Mouse (Mus musculus): ENCODE measurements around the gene Kcnip1. TPM values are rescaled to one million over a fixed set of nuclear protein-coding genes. Genes with fewer than 3 reads are reported as not detected.
A peak's percentile ranks its signal among the peaks of the same experiment; 100 is the strongest.

Kcnip1 gene
- 0.80 TPM in 1 of 2 replicates, not detected in the other for polyA plus RNA-seq (2015; fragmentation: Nextera tagmentation; extraction: Ambion mirVana)

DNA sequence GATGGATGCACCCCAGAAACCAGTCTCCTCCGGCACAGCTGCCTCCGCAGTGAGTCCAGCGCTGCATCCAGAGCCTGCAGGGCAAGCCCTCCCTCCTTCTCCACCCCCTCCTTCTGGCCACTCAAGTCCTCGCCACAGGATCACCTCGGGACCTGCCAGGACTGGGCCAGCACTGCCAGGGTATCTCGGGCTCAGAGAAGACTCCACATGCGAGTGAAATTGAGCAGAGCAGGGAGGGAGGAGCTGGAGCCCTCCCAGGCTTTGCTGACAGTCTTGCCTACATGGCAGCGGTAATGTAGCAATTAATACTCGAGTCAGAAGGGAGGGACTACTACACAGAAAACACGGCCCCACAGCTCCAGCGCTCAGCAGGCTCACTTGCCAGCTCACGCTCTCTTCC, at the start of gene Kcnip1:
Gene Kcnip1 (minus strand): TSS at position 215 of the 400 bp plus-strand sequence.
- Histone ChIP-seq H3K4me3 (no peak within 1 kb of the TSS), H3K27me3 (peaks cover 36% of the 10 kb centered on the region)
- no peak for ATAC-seq (replicated peaks; ENCODE audit: insufficient number of reproducible peaks, insufficient read depth, low FRiP score, low read depth)

GRCm38 (mm10) chr11:34040061-34040460, 47.1 kb upstream of the Kcnip1 start:
- Histone ChIP-seq H3K27ac (no peak overlapping the region), H3K9ac (no peak overlapping the region), H3K27me3 (no peaks in the 10 kb centered on the region), H3K4me1 (replicated peaks) (no peaks in the 10 kb centered on the region), H3K4me2 (no peak overlapping the region), H3K4me3 (no peak overlapping the region), H3K9me3 (replicated peaks) (no peaks in the 10 kb centered on the region), H3K36me3 (no peaks in the 10 kb centered on the region)
- no peak for ATAC-seq (replicated peaks; ENCODE audit: insufficient number of reproducible peaks, insufficient read depth, low FRiP score, low read depth)
- WGBS = 79% methylated on average over 5 of the region's 5 CpGs

More for the DNA sequence above, at the start of gene Kcnip1:
- Histone ChIP-seq H3K4me1 (replicated peaks) (peaks cover 7% of the 10 kb centered on the region; the same call in 1 of the 2 replicates), H3K36me3 (no peaks in the 10 kb centered on the region), H3K9ac (no peak within 1 kb of the TSS), H3K27ac (no peak within 1 kb of the TSS), H3K9me3 (replicated peaks) (no peaks in the 10 kb centered on the region), H3K4me2 (peak within 1 kb of the TSS; percentile 9; the same call in 1 of the 2 replicates)
- WGBS = 16% methylated on average over 12 of the region's 12 CpGs

DNA sequence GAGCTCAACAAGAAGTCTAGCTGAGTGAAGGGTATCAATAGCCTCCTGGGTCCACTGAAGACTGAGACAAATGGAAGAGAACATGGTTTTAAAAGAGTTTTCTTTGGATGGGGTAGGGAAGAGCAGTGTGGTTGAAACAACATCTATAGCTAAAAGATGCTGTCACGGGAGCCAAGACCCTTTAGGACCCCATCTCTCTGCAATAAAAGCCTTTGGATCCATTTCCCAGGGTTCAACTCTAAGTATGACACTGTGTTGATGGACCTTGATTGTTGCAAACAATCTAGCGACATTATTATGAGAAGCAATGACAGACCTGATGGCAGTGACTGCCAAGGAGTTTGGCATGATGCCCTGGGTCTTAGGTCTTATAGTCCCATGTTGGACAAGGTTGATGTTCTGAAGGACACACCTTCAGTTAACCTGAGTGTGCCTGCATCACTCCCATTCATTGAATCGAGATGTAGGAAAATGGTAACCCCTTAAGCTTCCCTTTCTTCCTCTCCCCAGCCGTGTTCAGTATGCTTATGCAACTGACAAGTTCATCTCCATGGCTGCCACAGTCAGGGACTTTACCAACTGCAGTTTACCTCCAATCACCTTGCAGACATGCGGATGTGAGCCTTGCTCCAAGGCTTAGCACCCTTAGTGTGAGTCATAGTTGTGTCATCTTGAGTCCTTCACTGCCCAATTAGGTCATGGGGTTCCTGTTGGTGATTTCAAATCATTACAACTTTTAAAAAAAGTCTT, 43.1 kb upstream of the Kcnip1 start:
- no peaks in the 10 kb centered on the region for H3K27me3 ChIP-seq
- no peaks in the 10 kb centered on the region for H3K4me1 ChIP-seq (replicated peaks)
- H3K4me3 ChIP-seq = no peak overlapping the region
- no peaks in the 10 kb centered on the region for H3K9me3 ChIP-seq (replicated peaks)
- 77% methylated on average over 5 of the region's 5 CpGs for WGBS
- H3K4me2 ChIP-seq = no peak overlapping the region
- no peak overlapping the region for H3K27ac ChIP-seq
- no peaks in the 10 kb centered on the region for H3K36me3 ChIP-seq
- ATAC-seq (replicated peaks; ENCODE audit: insufficient number of reproducible peaks, insufficient read depth, low FRiP score, low read depth) = no peak
- H3K9ac ChIP-seq = no peak overlapping the region

DNA sequence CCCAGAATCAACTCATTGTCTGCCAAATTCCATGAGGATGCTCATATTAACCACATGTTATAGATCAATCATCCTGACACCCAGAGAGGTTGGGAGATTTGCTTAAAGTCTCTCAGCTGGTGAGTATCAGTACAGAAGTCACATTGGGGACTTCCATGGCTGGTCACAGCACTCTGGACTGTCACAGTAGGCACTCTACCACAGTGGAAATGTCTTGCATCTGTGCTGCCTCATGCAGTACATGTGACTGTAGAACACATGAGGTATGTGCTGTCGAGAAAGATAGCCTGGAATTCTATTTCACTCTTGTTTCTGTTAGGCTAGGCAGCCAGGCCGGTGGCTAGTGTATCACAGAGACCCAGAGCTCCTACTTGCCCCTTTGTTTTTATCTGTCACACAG, 41.8 kb upstream of the Kcnip1 start:
- no peak for ATAC-seq (replicated peaks; ENCODE audit: insufficient number of reproducible peaks, insufficient read depth, low FRiP score, low read depth)
- Histone ChIP-seq H3K4me3 (no peak overlapping the region), H3K27me3 (no peaks in the 10 kb centered on the region), H3K9ac (no peak overlapping the region), H3K4me2 (no peak overlapping the region), H3K4me1 (replicated peaks) (no peaks in the 10 kb centered on the region), H3K36me3 (no peaks in the 10 kb centered on the region), H3K9me3 (replicated peaks) (no peaks in the 10 kb centered on the region), H3K27ac (no peak overlapping the region)
- WGBS = 71% methylated on average over 2 of the region's 2 CpGs

- no peak overlapping the region for H3K27ac ChIP-seq
- 80% methylated on average over 5 of the region's 5 CpGs for WGBS
- no peaks in the 10 kb centered on the region for H3K27me3 ChIP-seq
- ATAC-seq (replicated peaks; ENCODE audit: insufficient number of reproducible peaks, insufficient read depth, low FRiP score, low read depth) = no peak
- no peaks in the 10 kb centered on the region for H3K4me1 ChIP-seq (replicated peaks)
- H3K9ac ChIP-seq = no peak overlapping the region
- no peaks in the 10 kb centered on the region for H3K36me3 ChIP-seq
- no peak overlapping the region for H3K4me2 ChIP-seq
- no peak overlapping the region for H3K4me3 ChIP-seq
- H3K9me3 ChIP-seq (replicated peaks) = no peaks in the 10 kb centered on the region
These were observed 41.1 kb upstream of the Kcnip1 start for GRCm38 (mm10) chr11:34034008-34034505.

DNA sequence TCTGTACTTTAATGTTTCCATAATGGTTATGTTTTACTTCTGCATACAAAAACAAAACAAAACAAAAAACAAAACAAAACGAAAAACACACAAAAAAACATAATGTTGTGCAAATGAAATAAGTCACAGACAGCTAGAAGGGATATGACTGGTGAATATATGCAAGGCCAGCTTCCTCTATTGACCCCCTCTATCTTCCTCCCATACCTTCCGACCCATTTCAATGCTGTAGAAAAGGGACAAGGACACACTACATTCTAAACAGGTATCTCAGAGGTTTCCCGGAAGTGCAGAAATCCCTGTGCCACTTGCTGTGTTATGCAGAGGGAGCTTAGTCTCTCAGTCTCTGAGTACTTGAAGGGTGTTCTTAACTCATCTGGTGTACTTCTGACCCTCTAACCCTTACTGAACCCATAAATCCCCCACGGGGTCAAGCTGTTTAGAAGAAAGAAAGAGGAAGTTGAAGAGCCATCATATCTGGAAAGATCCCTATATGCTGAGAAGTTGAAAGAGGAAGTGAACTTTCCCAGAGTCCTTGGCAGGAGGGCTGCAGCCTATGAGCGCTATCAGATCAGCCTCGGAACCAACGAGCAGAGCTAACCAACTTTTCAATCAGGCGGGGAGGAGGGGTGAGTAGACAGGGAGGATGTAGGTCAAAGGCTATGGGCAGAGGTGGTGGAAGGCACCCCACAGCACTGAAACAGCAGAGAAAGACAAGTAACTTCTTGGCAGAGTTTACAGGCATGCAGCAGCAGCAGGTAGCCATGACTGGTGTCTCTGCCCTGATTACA, 38.3 kb upstream of the Kcnip1 start:
- H3K27ac ChIP-seq = no peak overlapping the region
- no peak overlapping the region for H3K4me2 ChIP-seq
- no peaks in the 10 kb centered on the region for H3K36me3 ChIP-seq
- no peaks in the 10 kb centered on the region for H3K9me3 ChIP-seq (replicated peaks)
- H3K9ac ChIP-seq = no peak overlapping the region
- 38% methylated on average over 8 of the region's 8 CpGs for WGBS
- peak; percentile 31; the same call in 1 of the 2 replicates for ATAC-seq (replicated peaks; ENCODE audit: insufficient number of reproducible peaks, insufficient read depth, low FRiP score, low read depth)
- no peaks in the 10 kb centered on the region for H3K27me3 ChIP-seq
- no peaks in the 10 kb centered on the region for H3K4me1 ChIP-seq (replicated peaks)
- H3K4me3 ChIP-seq = no peak overlapping the region

- Histone ChIP-seq H3K9ac (no peak overlapping the region), H3K4me1 (replicated peaks) (no peaks in the 10 kb centered on the region), H3K27me3 (no peaks in the 10 kb centered on the region), H3K36me3 (no peaks in the 10 kb centered on the region), H3K4me2 (no peak overlapping the region), H3K4me3 (no peak overlapping the region), H3K9me3 (replicated peaks) (no peaks in the 10 kb centered on the region), H3K27ac (no peak overlapping the region)
- no peak for ATAC-seq (replicated peaks; ENCODE audit: insufficient number of reproducible peaks, insufficient read depth, low FRiP score, low read depth)
- 77% methylated on average over 5 of the region's 5 CpGs for WGBS
These were observed 36.7 kb upstream of the Kcnip1 start for GRCm38 (mm10) chr11:34029658-34030057.

GRCm38 (mm10) chr11:34025091-34025490, 32.1 kb upstream of the Kcnip1 start:
- Histone ChIP-seq H3K9ac (no peak overlapping the region), H3K4me3 (no peak overlapping the region), H3K4me2 (no peak overlapping the region), H3K9me3 (replicated peaks) (no peaks in the 10 kb centered on the region), H3K27me3 (no peaks in the 10 kb centered on the region), H3K27ac (no peak overlapping the region), H3K36me3 (no peaks in the 10 kb centered on the region), H3K4me1 (replicated peaks) (no peaks in the 10 kb centered on the region)
- WGBS = 78% methylated on average over 1 of the region's 1 CpGs
- ATAC-seq (replicated peaks; ENCODE audit: insufficient number of reproducible peaks, insufficient read depth, low FRiP score, low read depth) = no peak

GRCm38 (mm10) chr11:34012007-34012652, 19.2 kb upstream of the Kcnip1 start:
- Histone ChIP-seq H3K9me3 (replicated peaks) (no peaks in the 10 kb centered on the region), H3K4me3 (no peak overlapping the region), H3K27me3 (no peaks in the 10 kb centered on the region), H3K4me1 (replicated peaks) (0 out of 2 replicates have a peak, but pooled peaks cover 5% of the 10 kb centered on the region), H3K27ac (no peak overlapping the region), H3K36me3 (no peaks in the 10 kb centered on the region), H3K4me2 (no peak overlapping the region), H3K9ac (no peak overlapping the region)
- ATAC-seq (replicated peaks; ENCODE audit: insufficient number of reproducible peaks, insufficient read depth, low FRiP score, low read depth) = no peak
- WGBS = 42% methylated on average over 6 of the region's 6 CpGs

DNA sequence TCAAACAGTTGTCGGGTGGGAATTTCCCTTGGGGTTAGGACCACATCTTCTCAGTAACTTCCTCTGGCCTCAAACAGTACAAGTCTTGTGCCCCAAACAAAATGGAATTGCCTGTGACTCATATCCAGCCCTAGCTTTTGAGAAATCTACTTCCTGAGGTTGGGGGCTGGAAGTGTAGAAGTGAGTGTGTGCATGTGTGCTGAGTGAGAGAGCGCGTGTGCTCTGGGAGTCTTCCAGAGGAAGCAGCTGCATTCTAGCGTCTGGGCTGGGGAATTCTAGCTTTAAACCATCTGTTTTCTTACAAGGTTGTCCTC, 17.9 kb upstream of the Kcnip1 start:
- Histone ChIP-seq H3K4me3 (no peak overlapping the region), H3K27me3 (no peaks in the 10 kb centered on the region), H3K36me3 (no peaks in the 10 kb centered on the region), H3K4me1 (replicated peaks) (0 out of 2 replicates have a peak, but pooled peaks cover 5% of the 10 kb centered on the region), H3K9me3 (replicated peaks) (no peaks in the 10 kb centered on the region), H3K4me2 (no peak overlapping the region), H3K9ac (no peak overlapping the region), H3K27ac (peak overlapping the region; percentile 64)
- WGBS = 39% methylated on average over 4 of the region's 4 CpGs
- peak; percentile 66 for ATAC-seq (replicated peaks; ENCODE audit: insufficient number of reproducible peaks, insufficient read depth, low FRiP score, low read depth)

Measured in heart, embryonic 15.5 days (tissue).